Mouse (Mus musculus) forebrain, postnatal 0 days (tissue): Measurements from ENCODE around the gene Tuba1b. TPM values are rescaled to one million over a fixed set of nuclear protein-coding genes. Genes with fewer than 3 reads are reported as not detected.

Source experiments
- ATAC-seq: fragments of 200-750 bp; cut with Nextera tagmentation; 2 replicates; pipeline ENCODE4 v1.8.0; 2017; ENCODE audit warnings: mild to moderate bottlenecking, moderate library complexity
- DNase-seq: peaks from one replicate; pipeline ENCODE4 v3.0.0-alpha.2; 2015
- H3K27ac ChIP-seq: fragments of 300-500 bp; sonication (generic); 2 replicates; pipeline ENCODE4 v1.5.1; 2014; ENCODE audit warnings: low read depth, mild to moderate bottlenecking, antibody characterized with exemption, low read length, moderate library complexity, mixed read lengths
- H3K27me3 ChIP-seq: fragments of 300-500 bp; sonication (generic); 2 replicates; pipeline ENCODE4 v1.6.1; 2014; ENCODE audit warnings: mild to moderate bottlenecking, low read length, mixed read lengths; ENCODE audit not compliant: insufficient read depth
- H3K36me3 ChIP-seq: fragments of 300-500 bp; sonication (generic); 2 replicates; pipeline ENCODE4 v1.6.1; 2014; ENCODE audit warnings: mild to moderate bottlenecking, moderate library complexity; ENCODE audit not compliant: insufficient read depth
- H3K4me1 ChIP-seq: fragments of 300-500 bp; sonication (generic); 2 replicates; pipeline ENCODE4 v1.6.1; 2014; ENCODE audit warnings: antibody characterized with exemption; ENCODE audit not compliant: insufficient read depth
- H3K4me2 ChIP-seq: fragments of 300-500 bp; sonication (generic); 2 replicates; pipeline ENCODE4 v1.6.1; 2014; ENCODE audit warnings: low read depth, mild to moderate bottlenecking, moderate library complexity
- H3K4me3 ChIP-seq: fragments of 300-500 bp; sonication (generic); 2 replicates; pipeline ENCODE4 v1.5.1; 2014; ENCODE audit warnings: low read depth, low read length, mixed read lengths
- H3K9ac ChIP-seq: fragments of 300-500 bp; sonication (generic); 2 replicates; pipeline ENCODE4 v1.6.1; 2014; ENCODE audit warnings: mild to moderate bottlenecking
- H3K9me3 ChIP-seq: fragments of 300-500 bp; sonication (generic); 2 replicates; pipeline ENCODE4 v1.6.1; 2016; ENCODE audit warnings: low read length
- CTCF ChIP-seq: sonication (generic); IDR thresholded peaks from 2 replicates; pipeline ENCODE4 v1.5.1; 2016; ENCODE audit warnings: antibody characterized with exemption, control low read depth, low read depth
- WGBS: fragments of 180-500 bp; shearing (Covaris S2); extraction: QIAGEN DNeasy Blood & Tissue Kit; methylation state at CpG from one replicate; pipeline ENCODE4 v1.1.7; 2014; 5-methylcytosine and 5-hydroxymethylcytosine counted together
- polyA plus RNA-seq: library from polyadenylated mRNA; unstranded; fragments of >200 nt; fragmentation: Nextera tagmentation; extraction: Ambion mirVana; gene quantifications from 2 replicates; pipeline ENCODE4 v1.2.1, GENCODE M21; 2015
- total RNA-seq: library from RNA; depleted of rRNA; stranded (reverse); fragments of >200 nt; gene quantifications from 2 replicates; pipeline ENCODE4 v1.2.3, GENCODE M21; 2014

The Tuba1b gene
- total and polyA plus RNA-seq, 2 experiments from 2014 or later: 1,265 to 1,958 TPM

DNA sequence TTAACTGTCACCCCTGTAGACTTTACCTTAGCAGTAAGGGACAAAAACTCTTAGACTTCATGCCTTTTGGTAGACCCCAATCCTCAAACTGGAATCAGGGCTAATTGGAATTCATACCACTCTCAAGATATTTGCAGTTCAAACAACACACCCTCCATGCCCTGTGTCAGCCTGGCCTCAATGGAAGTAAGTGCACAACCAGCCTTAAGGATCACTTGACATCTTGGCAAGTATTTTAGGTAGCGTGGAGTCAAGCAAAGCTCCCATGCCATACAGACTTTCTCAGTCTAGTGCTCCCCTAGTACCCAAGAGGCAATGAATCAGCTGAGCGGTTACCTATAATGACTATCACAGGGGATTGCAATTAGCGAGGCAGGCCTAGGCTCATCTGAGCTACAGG is 3.4 kb downstream of the Tuba1b start:
- DNase-seq: no peak
- ATAC-seq: no peak
- H3K9me3 ChIP-seq: no peaks in the 10 kb centered on the region
- H3K27ac ChIP-seq: no peak overlapping the region
- no peak overlapping the region for H3K4me2 ChIP-seq
- H3K4me1 ChIP-seq: 0 out of 2 replicates have a peak, but pooled peaks cover 4% of the 10 kb centered on the region
- no peaks in the 10 kb centered on the region for H3K27me3 ChIP-seq
- WGBS: 57% methylated on average over 3 of the region's 3 CpGs
- H3K4me3 ChIP-seq: no peak overlapping the region
- H3K36me3 ChIP-seq: 0 out of 2 replicates have a peak, but pooled peaks cover 4% of the 10 kb centered on the region
- no peak for TF ChIP-seq CTCF
- H3K9ac ChIP-seq: no peak overlapping the region

DNA sequence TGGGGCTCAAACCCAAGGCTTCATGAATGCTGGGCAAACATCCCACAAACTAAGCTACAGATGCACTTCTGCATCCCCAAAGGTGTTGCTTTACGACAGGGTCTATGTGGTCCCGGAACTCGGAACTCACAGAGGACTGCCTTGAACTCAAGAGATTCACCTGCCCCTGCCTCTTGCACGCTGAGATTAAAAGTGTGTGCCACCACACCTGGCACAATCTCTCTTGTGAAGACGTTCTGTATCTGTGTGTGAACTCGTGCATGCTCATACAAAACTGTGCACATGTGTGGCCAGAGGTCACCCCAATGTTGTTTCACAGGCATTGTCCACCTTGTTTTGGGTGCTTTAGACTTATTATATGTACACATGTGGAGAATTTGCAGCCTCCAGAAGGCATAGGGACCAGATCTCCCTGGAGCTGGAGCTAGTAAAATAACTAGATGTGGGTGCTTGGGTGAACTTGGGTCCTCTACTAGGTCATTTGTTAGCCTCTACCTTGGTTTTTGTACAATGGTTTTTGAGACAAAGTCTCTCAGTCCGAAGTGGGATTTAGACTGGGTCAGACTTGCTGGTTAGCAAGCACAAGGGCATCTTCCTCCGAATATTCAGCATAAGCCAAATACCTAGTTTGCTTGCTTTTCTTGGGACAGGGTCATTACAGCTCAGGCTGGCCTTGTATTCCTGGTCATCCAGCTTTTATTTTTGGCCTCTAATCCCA is 4.2 kb downstream of the Tuba1b start:
- H3K27me3 ChIP-seq: no peaks in the 10 kb centered on the region
- H3K4me3 ChIP-seq: no peak overlapping the region
- 0 out of 2 replicates have a peak, but pooled peaks cover 4% of the 10 kb centered on the region for H3K36me3 ChIP-seq
- H3K9me3 ChIP-seq: no peaks in the 10 kb centered on the region
- H3K9ac ChIP-seq: no peak overlapping the region
- 0 out of 2 replicates have a peak, but pooled peaks cover 4% of the 10 kb centered on the region for H3K4me1 ChIP-seq
- H3K27ac ChIP-seq: no peak overlapping the region
- ATAC-seq (no peak), DNase-seq (no peak)
- WGBS: 50% methylated on average over 8 of the region's 8 CpGs
- no peak for TF ChIP-seq CTCF
- H3K4me2 ChIP-seq: no peak overlapping the region

DNA sequence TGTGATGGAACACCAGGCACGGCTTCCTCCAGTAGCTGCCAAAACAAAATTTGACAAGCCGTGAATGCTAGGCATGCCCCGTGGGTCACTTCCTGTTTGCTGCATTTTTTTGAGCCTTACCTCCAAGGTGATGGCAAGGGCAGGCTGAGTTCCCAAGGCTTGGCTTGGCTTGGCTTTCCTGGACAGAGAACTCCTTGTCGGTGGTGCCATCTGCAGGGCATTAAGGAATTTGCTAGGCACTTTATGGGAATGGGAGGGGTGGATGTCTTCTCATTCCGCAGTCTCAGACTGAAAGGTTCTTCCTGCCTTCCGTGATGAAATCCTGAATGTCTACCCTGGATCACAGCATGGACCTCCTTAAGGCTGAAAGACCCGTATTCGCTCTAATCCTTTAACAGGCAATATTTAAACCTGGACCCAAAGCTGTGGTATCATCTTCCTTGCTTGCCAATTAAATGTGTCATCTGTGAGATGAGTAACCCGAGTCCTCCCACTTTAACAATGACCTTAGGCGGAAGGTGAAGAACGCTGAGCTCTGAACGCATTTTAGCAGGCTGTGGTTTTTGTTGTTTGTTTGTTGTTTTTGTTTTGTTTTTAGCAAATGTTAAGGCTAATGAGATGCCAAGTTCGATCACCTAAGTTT is 5.6 kb downstream of the Tuba1b start:
- no peak overlapping the region for H3K4me2 ChIP-seq
- peak; percentile 83 for ATAC-seq

DNA sequence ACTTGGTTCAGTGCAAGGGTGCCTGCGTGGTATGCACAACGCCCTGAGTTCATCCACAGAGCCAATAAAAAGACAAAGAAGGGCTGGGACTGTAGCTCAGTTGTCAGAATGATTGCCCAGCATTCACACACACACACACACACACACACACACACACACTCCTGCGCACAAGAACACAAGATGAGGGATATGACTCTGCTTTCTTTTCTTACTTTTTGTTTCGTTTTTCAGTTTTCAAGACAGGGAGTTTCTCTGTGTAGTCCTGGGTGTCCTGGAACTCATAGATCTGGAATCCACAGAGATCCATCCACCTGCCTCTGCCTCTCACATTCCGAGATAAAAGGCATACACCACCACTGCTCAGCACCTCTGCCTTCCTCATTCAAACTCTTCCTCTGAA is 6.8 kb downstream of the Tuba1b start:
- TF ChIP-seq CTCF: no peak
- no peak for ATAC-seq
- 83% methylated on average over 5 of the region's 5 CpGs for WGBS
- H3K9me3 ChIP-seq: no peaks in the 10 kb centered on the region
- H3K4me1 ChIP-seq: no peaks in the 10 kb centered on the region
- no peak for DNase-seq
- H3K27me3 ChIP-seq: no peaks in the 10 kb centered on the region
- no peak overlapping the region for H3K27ac ChIP-seq
- H3K36me3 ChIP-seq: 0 out of 2 replicates have a peak, but pooled peaks cover 4% of the 10 kb centered on the region
- H3K4me3 ChIP-seq: no peak overlapping the region
- H3K4me2 ChIP-seq: no peak overlapping the region
- no peak overlapping the region for H3K9ac ChIP-seq

More for the DNA sequence above, 5.6 kb downstream of the Tuba1b start:
- no peaks in the 10 kb centered on the region for H3K9me3 ChIP-seq
- H3K4me1 ChIP-seq: 0 out of 2 replicates have a peak, but pooled peaks cover 4% of the 10 kb centered on the region
- DNase-seq: peak; percentile 81
- no peaks in the 10 kb centered on the region for H3K27me3 ChIP-seq
- TF ChIP-seq CTCF: peak; percentile 81
- 0 out of 2 replicates have a peak, but pooled peaks cover 4% of the 10 kb centered on the region for H3K36me3 ChIP-seq
- WGBS: 15% methylated on average over 13 of the region's 13 CpGs
- H3K27ac ChIP-seq: no peak overlapping the region
- H3K9ac ChIP-seq: no peak overlapping the region
- H3K4me3 ChIP-seq: no peak overlapping the region

DNA sequence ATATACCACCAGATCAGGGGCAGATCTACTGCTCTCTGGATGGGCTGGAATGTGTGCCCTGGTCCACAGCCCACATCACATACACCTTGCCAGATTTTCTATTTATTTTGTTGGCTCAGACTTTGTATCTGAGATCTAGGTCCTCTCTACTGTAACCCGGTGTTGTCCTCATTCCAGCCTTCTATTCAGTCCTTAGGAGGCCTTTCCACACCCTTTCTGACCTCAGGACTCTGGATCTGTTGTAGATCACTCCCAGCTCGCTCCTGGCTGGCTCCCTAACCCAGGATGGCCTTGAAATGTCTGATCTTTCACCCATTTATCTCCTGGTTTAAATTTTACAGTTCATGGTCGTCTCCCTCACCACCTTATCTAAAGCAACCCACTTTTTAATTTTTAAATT is 9.7 kb downstream of the Tuba1b start:
- 70% methylated on average over 3 of the region's 3 CpGs for WGBS
- DNase-seq (no peak), ATAC-seq (no peak)
- no peaks in the 10 kb centered on the region for H3K27me3 ChIP-seq
- no peaks in the 10 kb centered on the region for H3K9me3 ChIP-seq
- H3K4me3 ChIP-seq: no peak overlapping the region
- TF ChIP-seq CTCF: no peak
- no peaks in the 10 kb centered on the region for H3K4me1 ChIP-seq
- no peak overlapping the region for H3K4me2 ChIP-seq
- no peak overlapping the region for H3K9ac ChIP-seq
- no peaks in the 10 kb centered on the region for H3K36me3 ChIP-seq
- H3K27ac ChIP-seq: no peak overlapping the region

DNA sequence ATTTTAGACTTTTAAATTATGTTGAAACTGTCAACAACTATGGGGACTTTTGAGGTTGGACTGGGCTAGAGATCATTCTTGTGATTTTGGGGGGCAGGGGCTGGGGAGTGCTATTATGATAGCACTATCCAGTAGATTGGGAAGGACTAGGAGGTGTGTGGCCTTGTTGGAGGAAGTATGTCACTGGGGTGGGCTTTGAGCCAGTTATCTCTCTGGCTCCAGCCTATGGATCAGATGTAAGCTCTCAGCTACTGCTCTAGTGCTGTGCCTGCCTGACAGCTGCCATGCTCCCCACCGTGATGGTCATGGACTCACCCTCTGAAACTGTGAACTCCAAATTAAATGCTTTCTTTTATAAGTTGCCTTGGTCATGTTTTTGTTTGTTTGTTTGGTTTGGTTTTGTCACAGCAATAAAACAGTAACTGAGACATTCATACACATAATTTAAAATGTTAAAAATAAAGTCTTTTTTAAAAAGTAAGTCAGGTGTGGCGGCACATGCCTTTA is 11.3 kb downstream of the Tuba1b start:
- H3K4me2 ChIP-seq: no peak overlapping the region
- TF ChIP-seq CTCF: no peak
- DNase-seq: no peak
- no peak for ATAC-seq
- H3K36me3 ChIP-seq: no peaks in the 10 kb centered on the region
- H3K27me3 ChIP-seq: no peaks in the 10 kb centered on the region
- WGBS: 80% methylated on average over 2 of the region's 2 CpGs
- no peak overlapping the region for H3K27ac ChIP-seq
- H3K4me1 ChIP-seq: no peaks in the 10 kb centered on the region
- H3K9ac ChIP-seq: no peak overlapping the region
- no peaks in the 10 kb centered on the region for H3K9me3 ChIP-seq
- no peak overlapping the region for H3K4me3 ChIP-seq

DNA sequence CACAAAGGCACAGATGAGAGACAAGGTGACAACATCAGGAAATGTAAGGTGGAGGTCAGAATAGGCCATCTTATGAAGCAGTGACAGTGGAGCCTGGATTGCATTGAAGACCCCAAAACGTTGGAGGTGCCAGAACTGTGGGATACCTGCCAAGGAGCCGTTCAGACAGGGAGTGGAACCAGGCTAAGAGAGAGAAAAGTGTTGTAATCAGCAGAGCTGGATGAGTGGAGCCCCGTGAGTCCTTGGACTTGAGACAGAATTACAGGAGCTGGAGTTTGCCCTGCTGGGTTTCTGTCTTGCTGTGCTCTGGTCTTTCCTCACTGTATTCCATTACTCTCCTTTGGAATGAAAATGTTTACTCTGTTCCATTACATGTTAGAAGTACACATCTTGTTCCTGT is 11.8 kb downstream of the Tuba1b start:
- H3K9me3 ChIP-seq: no peaks in the 10 kb centered on the region
- H3K4me1 ChIP-seq: no peaks in the 10 kb centered on the region
- ATAC-seq: no peak
- no peak overlapping the region for H3K27ac ChIP-seq
- H3K4me2 ChIP-seq: no peak overlapping the region
- H3K9ac ChIP-seq: no peak overlapping the region
- no peaks in the 10 kb centered on the region for H3K36me3 ChIP-seq
- no peak overlapping the region for H3K4me3 ChIP-seq
- H3K27me3 ChIP-seq: no peaks in the 10 kb centered on the region
- no peak for TF ChIP-seq CTCF
- 32% methylated on average over 3 of the region's 3 CpGs for WGBS
- no peak for DNase-seq
